Mouse (Mus musculus) lung, adult 2 months (tissue): Measurements from ENCODE around the gene Tm9sf3. TPM values are rescaled to one million over a fixed set of nuclear protein-coding genes. Genes with fewer than 3 reads are reported as not detected.

Experiments used
- DNase-seq: peaks from one replicate; pipeline ENCODE4 v3.0.0; 2022
- H3K4me1 ChIP-seq: fragments of 200-500 bp; 2 replicates; pipeline ENCODE4 v1.6.1; 2011; ENCODE audit warnings: low read length; ENCODE audit not compliant: control insufficient read depth, insufficient read depth
- H3K4me3 ChIP-seq: fragments of 200-500 bp; replicated peaks from 2 replicates; pipeline ENCODE3; 2011; ENCODE audit warnings: low read depth, mild to moderate bottlenecking, control low read depth, low read length; ENCODE audit errors: extremely low read depth
- CTCF ChIP-seq: fragments of 200-500 bp; IDR thresholded peaks from 2 replicates; pipeline ENCODE4 v1.5.1; 2011; ENCODE audit warnings: mild to moderate bottlenecking, low read length, control low read depth; ENCODE audit not compliant: insufficient read depth
- POLR2A ChIP-seq: fragments of 200-500 bp; IDR thresholded peaks from 2 replicates; pipeline ENCODE4 v1.6.1; 2011; ENCODE audit warnings: low read depth, mild to moderate bottlenecking, control low read depth, low read length, borderline replicate concordance; ENCODE audit errors: extremely low read depth
- WGBS: fragments of 180-500 bp; shearing (Covaris S2); methylation state at CpG from one replicate; pipeline ENCODE4 v1.1.7; 2018; 5-methylcytosine and 5-hydroxymethylcytosine counted together
- polyA plus RNA-seq: library from polyadenylated mRNA; depleted of rRNA; stranded (reverse); fragments of >200 nt; gene quantifications from 2 replicates; pipeline ENCODE4 v1.2.3, GENCODE M21; 2012

Tm9sf3 gene
- polyA plus RNA-seq, 1 experiment: 65.4 TPM

GRCm38 (mm10) chr19:41288568-41288967, 24.8 kb upstream of the Tm9sf3 start:
- TF ChIP-seq POLR2A: no peak
- TF ChIP-seq CTCF: no peak
- 85% methylated on average over 6 of the region's 6 CpGs for WGBS
- DNase-seq: no peak

GRCm38 (mm10) chr19:41287224-41287623, 23.4 kb upstream of the Tm9sf3 start:
- TF ChIP-seq POLR2A (no peak), CTCF (no peak)
- 85% methylated on average over 7 of the region's 7 CpGs for WGBS

More at GRCm38 (mm10) chr19:41288568-41288967, 24.8 kb upstream of the Tm9sf3 start:
- H3K4me1 ChIP-seq: no peaks in the 10 kb centered on the region
- H3K4me3 ChIP-seq: no peak overlapping the region

GRCm38 (mm10) chr19:41284515-41284914, 20.7 kb upstream of the Tm9sf3 start:
- Histone ChIP-seq H3K4me1 (no peaks in the 10 kb centered on the region), H3K4me3 (no peak overlapping the region)
- TF ChIP-seq CTCF (no peak), POLR2A (no peak)
- DNase-seq: no peak
- WGBS: 53% methylated on average over 6 of the region's 6 CpGs

More at GRCm38 (mm10) chr19:41287224-41287623, 23.4 kb upstream of the Tm9sf3 start:
- DNase-seq: no peak
- Histone ChIP-seq H3K4me1 (no peaks in the 10 kb centered on the region), H3K4me3 (no peak overlapping the region)

GRCm38 (mm10) chr19:41282718-41283117, 18.9 kb upstream of the Tm9sf3 start:
- H3K4me1 ChIP-seq: no peaks in the 10 kb centered on the region
- 40% methylated on average over 5 of the region's 5 CpGs for WGBS

GRCm38 (mm10) chr19:41282216-41282615, 18.4 kb upstream of the Tm9sf3 start:
- TF ChIP-seq POLR2A (no peak), CTCF (no peak)
- WGBS: 80% methylated on average over 4 of the region's 4 CpGs
- Histone ChIP-seq H3K4me1 (no peaks in the 10 kb centered on the region), H3K4me3 (no peak overlapping the region)
- no peak for DNase-seq

More at GRCm38 (mm10) chr19:41282718-41283117, 18.9 kb upstream of the Tm9sf3 start:
- TF ChIP-seq POLR2A: no peak
- no peak for TF ChIP-seq CTCF
- no peak for DNase-seq
- H3K4me3 ChIP-seq: no peak overlapping the region

- Histone ChIP-seq H3K4me1 (no peaks in the 10 kb centered on the region), H3K4me3 (no peak overlapping the region)
- TF ChIP-seq POLR2A (no peak), CTCF (no peak)
- no peak for DNase-seq
- 70% methylated on average over 8 of the region's 8 CpGs for WGBS
Observed at GRCm38 (mm10) chr19:41279724-41280244, 16.0 kb upstream of the Tm9sf3 start.

GRCm38 (mm10) chr19:41278606-41279005, 14.8 kb upstream of the Tm9sf3 start:
- no peak for TF ChIP-seq POLR2A
- TF ChIP-seq CTCF: no peak
- 80% methylated on average over 7 of the region's 7 CpGs for WGBS
- no peak for DNase-seq
- Histone ChIP-seq H3K4me3 (no peak overlapping the region), H3K4me1 (no peaks in the 10 kb centered on the region)

GRCm38 (mm10) chr19:41275588-41275987, 11.8 kb upstream of the Tm9sf3 start:
- no peak for DNase-seq
- Histone ChIP-seq H3K4me3 (no peak overlapping the region), H3K4me1 (no peaks in the 10 kb centered on the region)
- no peak for TF ChIP-seq CTCF
- no peak for TF ChIP-seq POLR2A
- WGBS: 48% methylated on average over 3 of the region's 3 CpGs

GRCm38 (mm10) chr19:41270906-41271305, 7.1 kb upstream of the Tm9sf3 start:
- DNase-seq: no peak
- no peak overlapping the region for H3K4me3 ChIP-seq
- H3K4me1 ChIP-seq: no peaks in the 10 kb centered on the region
- TF ChIP-seq POLR2A (no peak), CTCF (no peak)
- WGBS: 75% methylated on average over 7 of the region's 7 CpGs

- DNase-seq: no peak
- Histone ChIP-seq H3K4me3 (no peak overlapping the region), H3K4me1 (no peaks in the 10 kb centered on the region)
- WGBS: 38% methylated on average over 9 of the region's 9 CpGs
- TF ChIP-seq CTCF: no peak
- no peak for TF ChIP-seq POLR2A
Observed at GRCm38 (mm10) chr19:41270151-41270727, 6.4 kb upstream of the Tm9sf3 start.
